Mouse (Mus musculus) G1E (cell line): Measurements from ENCODE around the gene Gm10282.

Source experiments
- CTCF ChIP-seq: IDR thresholded peaks from 2 replicates; pipeline ENCODE4 v1.5.1; 2012; ENCODE audit warnings: low read depth, low read length, inconsistent platforms, mixed read lengths
- GATA1 ChIP-seq: IDR thresholded peaks from 2 replicates; pipeline ENCODE4 v1.6.1; 2012; ENCODE audit warnings: borderline replicate concordance, low read length, inconsistent platforms, mixed read lengths
- GATA2 ChIP-seq: IDR thresholded peaks from 2 replicates; pipeline ENCODE4 v1.6.1; 2012; ENCODE audit warnings: low read depth, low read length, inconsistent platforms, borderline replicate concordance
- POLR2AphosphoS5 ChIP-seq: IDR thresholded peaks from 2 replicates; pipeline ENCODE4 v1.6.1; 2012; ENCODE audit warnings: low read depth, low read length, inconsistent platforms; ENCODE audit not compliant: insufficient replicate concordance
- TAL1 ChIP-seq: conservative IDR thresholded peaks from 2 replicates; pipeline ENCODE4 v1.6.1; 2012; ENCODE audit warnings: low read depth, low read length, inconsistent platforms, mixed read lengths

DNA sequence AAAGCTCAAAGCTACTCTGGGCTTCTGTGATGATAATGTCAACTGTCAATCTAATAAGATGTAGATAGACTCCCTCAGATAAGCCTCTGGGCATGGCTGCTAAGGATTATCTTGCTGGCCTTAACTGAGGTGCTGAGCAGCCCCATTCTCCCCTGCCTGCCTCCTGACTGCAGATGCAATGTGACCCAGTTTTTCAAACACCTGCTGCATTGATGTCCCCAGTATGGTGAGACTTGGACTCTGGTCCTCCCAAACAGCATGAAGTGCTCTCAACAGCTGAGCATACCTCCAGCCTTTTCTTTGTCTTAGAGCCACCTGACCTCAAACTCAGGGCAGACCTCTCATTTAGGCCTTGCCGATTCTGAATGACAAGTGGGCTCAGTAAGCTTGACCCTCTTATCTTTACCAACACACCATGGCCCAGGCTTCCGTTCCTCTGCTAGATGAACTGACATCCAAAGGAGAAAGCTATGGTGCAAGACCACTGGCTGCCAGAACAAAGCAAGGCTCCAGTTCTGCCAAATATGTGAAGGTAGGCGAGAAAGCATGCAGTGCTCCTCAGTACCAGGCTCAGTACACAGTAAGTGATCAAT lies 8.0 kb upstream of the Gm10282 start:
- TF ChIP-seq POLR2AphosphoS5 (no peak), CTCF (no peak), GATA1 (no peak), TAL1 (no peak), GATA2 (no peak)
